32 mouse cellular contexts compared by ENCODE assay signal in genomic region chr6:52535072-52535704, GRCm38 (mm10).
DNase-seq lines count a peak whose midpoint lies in the region; ATAC-seq lines count a peak whose summit lies in the region.
"Had no signal": no experiment of that assay in that cellular context is flagged by ENCODE, and none has a peak within 500 bp of the region (broad histone marks: within the 10 kb centered on the region; RNA-seq: fewer than 3 reads in every experiment).

No protein-coding gene starts in this region.

- H3K36me3 ChIP-seq in heart, embryonic 11.5 days (ENCODE audit: control insufficient read depth, insufficient read depth, low read length), result peaks cover 9% of the 10 kb centered on the region
- no peaks in the 10 kb centered on the region for H3K36me3 ChIP-seq in midbrain, embryonic 15.5 days (replicated peaks)

- H3K27ac ChIP-seq in heart, embryonic 11.5 days (ENCODE audit: low read depth, low read length), result no peak overlapping the region
- H3K27ac ChIP-seq in midbrain, embryonic 15.5 days, result no peak overlapping the region
- H3K27ac ChIP-seq: embryonic facial prominence, embryonic 10.5 days; embryonic facial prominence, embryonic 15.5 days; forebrain, embryonic 13.5 days; heart, embryonic 13.5 days; hindbrain, embryonic 15.5 days; limb, embryonic 13.5 days; lung, embryonic 15.5 days; midbrain, embryonic 12.5 days; neural tube, embryonic 13.5 days; stomach, embryonic 15.5 days had no signal

- H3K4me3 ChIP-seq in heart, embryonic 11.5 days (ENCODE audit: low read depth, low read length), result no peak overlapping the region
- H3K4me3 ChIP-seq in midbrain, embryonic 15.5 days, result no peak overlapping the region
- H3K4me3 ChIP-seq: embryonic facial prominence, embryonic 10.5 days; embryonic facial prominence, embryonic 15.5 days; forebrain, embryonic 13.5 days; heart, embryonic 13.5 days; hindbrain, embryonic 15.5 days; limb, embryonic 13.5 days; lung, embryonic 15.5 days; megakaryocyte, embryonic 14.5 days; midbrain, embryonic 12.5 days; neural tube, embryonic 13.5 days; stomach, embryonic 15.5 days had no signal

- no peak overlapping the region for H3K9ac ChIP-seq in heart, embryonic 11.5 days (ENCODE audit: low read depth, low read length)
- H3K9ac ChIP-seq in midbrain, embryonic 15.5 days, result no peak overlapping the region
- H3K9ac ChIP-seq: embryonic facial prominence, embryonic 15.5 days; forebrain, embryonic 13.5 days; heart, embryonic 13.5 days; hindbrain, embryonic 15.5 days; limb, embryonic 13.5 days; lung, embryonic 15.5 days; midbrain, embryonic 12.5 days; neural tube, embryonic 13.5 days; stomach, embryonic 15.5 days had no signal

- 81% methylated on average over 11 of the region's 11 CpGs for WGBS in heart, embryonic 11.5 days (ENCODE audit: insufficient replicate concordance)
- 89% methylated on average over 11 of the region's 11 CpGs for WGBS in midbrain, embryonic 15.5 days

- H3K4me2 ChIP-seq in heart, embryonic 11.5 days, result no peak overlapping the region
- H3K4me2 ChIP-seq in midbrain, embryonic 15.5 days, result no peak overlapping the region
- H3K4me2 ChIP-seq: embryonic facial prominence, embryonic 15.5 days; forebrain, embryonic 13.5 days; heart, embryonic 13.5 days; hindbrain, embryonic 15.5 days; limb, embryonic 13.5 days; liver, embryonic 11.5 days; lung, embryonic 15.5 days; midbrain, embryonic 12.5 days; neural tube, embryonic 13.5 days; stomach, embryonic 15.5 days had no signal

- no peaks in the 10 kb centered on the region for H3K4me1 ChIP-seq in heart, embryonic 11.5 days (ENCODE audit: control insufficient read depth, insufficient read depth, low read length)
- H3K4me1 ChIP-seq in midbrain, embryonic 15.5 days, result no peaks in the 10 kb centered on the region
- H3K4me1 ChIP-seq: embryonic facial prominence, embryonic 15.5 days; stomach, embryonic 15.5 days had no signal

- peak; percentile 48 to 53 for DNase-seq in cerebellum, postnatal 14 days
- no peak for DNase-seq in cerebellum, adult 11-12 months
- DNase-seq in layer of hippocampus, adult 9-11 months, result peak; percentile 9
- DNase-seq in layer of hippocampus, postnatal 36 days, result no peak
- peak; percentile 39 for DNase-seq in Muller cell, postnatal 12 days (ENCODE audit: inconsistent ontology term)
- DNase-seq in brain, adult 2 months (ENCODE audit: low read depth, low spot score), result peak; percentile 60
- DNase-seq: adrenal gland, postnatal 10 days; cerebellum, adult 11 months; gastrocnemius, postnatal 25 days; heart, adult 18-20 months; heart, postnatal 10 days; kidney, adult 11 months; kidney, postnatal 14 days; lung, postnatal 36 days; thymus, adult 18-20 months; thymus, postnatal 36 days had no signal

- H3K27me3 ChIP-seq in heart, embryonic 11.5 days (ENCODE audit: control insufficient read depth, insufficient read depth, low read length), result no peaks in the 10 kb centered on the region; the same call in 1 of the 2 replicates
- H3K27me3 ChIP-seq in midbrain, embryonic 15.5 days (replicated peaks), result no peaks in the 10 kb centered on the region
- H3K27me3 ChIP-seq: embryonic facial prominence, embryonic 15.5 days; forebrain, embryonic 13.5 days; hindbrain, embryonic 15.5 days; lung, embryonic 15.5 days; megakaryocyte, embryonic 14.5 days; midbrain, embryonic 12.5 days; neural tube, embryonic 13.5 days; stomach, embryonic 15.5 days had no signal

- ATAC-seq in heart, embryonic 11.5 days (replicated peaks; ENCODE audit: insufficient number of reproducible peaks, low FRiP score, low TSS enrichment), result no peak
- no peak for ATAC-seq in midbrain, embryonic 15.5 days (replicated peaks)
- ATAC-seq: forebrain, embryonic 13.5 days; inflammation-experienced regulatory T-cells, adult 6 months had no signal

- peaks cover 7% of the 10 kb centered on the region for H3K9me3 ChIP-seq in heart, embryonic 11.5 days (replicated peaks; ENCODE audit: control insufficient read depth, low read length)
- no peaks in the 10 kb centered on the region for H3K9me3 ChIP-seq in midbrain, embryonic 15.5 days
- H3K9me3 ChIP-seq: G1E; hindbrain, embryonic 15.5 days; lung, embryonic 15.5 days; stomach, embryonic 15.5 days had no signal

Comparison
In these comparisons a context has a peak if more than half of its experiments do, and no peak if none do; other contexts are left out.
1. DNase-seq: peak in cerebellum, postnatal 14 days (2 of 2), layer of hippocampus, adult 9-11 months (single experiment), Muller cell, postnatal 12 days (single experiment) and brain, adult 2 months (single experiment); none in cerebellum, adult 11-12 months (single experiment) and layer of hippocampus, postnatal 36 days (0 of 2).